Mouse (Mus musculus): ENCODE measurements around the gene Hnrnpc.

- TF ChIP-seq CTCF (IDR thresholded peaks at IDR 0.05; ENCODE audit: low read depth) (no peak), EP300 (IDR thresholded peaks at IDR 0.05; ENCODE audit: low read depth) (no peak)
Observed at GRCm38 (mm10) chr14:52141445-52142127, 37.8 kb upstream of the Hnrnpc start.

Data from liver, embryonic 14.5 days (tissue).